Mouse (Mus musculus): ENCODE data around the gene Lrrc75b.

- TF ChIP-seq ZNF384 (IDR thresholded peaks at IDR 0.05; ENCODE audit: low read depth, low read length) (no peak), MAFK (IDR thresholded peaks at IDR 0.05; ENCODE audit: insufficient read depth, low read depth, low read length) (no peak), HCFC1 (IDR thresholded peaks at IDR 0.05; ENCODE audit: borderline replicate concordance, insufficient read depth, low read length) (no peak)
These were observed 55.0 kb downstream of the Lrrc75b start for GRCm38 (mm10) chr10:75505130-75505495.

Measured in ES-E14 (cell line).